Mouse (Mus musculus): ENCODE measurements around the gene Ubox5.

DNA sequence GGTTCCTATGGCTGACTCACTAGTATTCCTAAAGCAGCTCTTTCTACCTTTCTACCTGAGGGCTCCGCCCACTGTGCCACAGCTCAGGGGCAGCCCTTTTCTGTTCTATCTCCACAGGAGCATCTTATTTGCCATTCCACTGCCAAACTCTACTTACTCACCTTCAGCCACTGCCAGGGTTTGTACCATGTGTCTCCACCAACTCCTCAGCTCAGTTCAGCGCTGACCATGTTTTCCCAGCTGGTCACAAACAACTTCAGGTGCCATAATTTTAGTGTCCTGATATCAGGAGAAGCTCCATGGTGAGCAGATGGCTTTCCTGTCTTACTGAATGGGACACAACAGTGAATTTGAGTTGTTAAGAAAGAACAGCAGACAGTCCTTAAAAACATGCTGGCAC is 72.4 kb downstream of the Ubox5 start:
- no peak for TF ChIP-seq CTCF (IDR thresholded peaks at IDR 0.05; ENCODE audit: low read depth, low read length)
- TF ChIP-seq EP300 (IDR thresholded peaks at IDR 0.05; ENCODE audit: insufficient read depth, low read depth, low read length), result no peak

All from ES-Bruce4 (cell line).